Mouse (Mus musculus): ENCODE measurements around the gene Sinhcaf. TPM values are rescaled to one million over a fixed set of nuclear protein-coding genes. Genes with fewer than 3 reads are reported as not detected.

Gene Sinhcaf
- total RNA-seq, 2 experiments from 2014 or later = 4.9 to 5.7 TPM

- intact Hi-C loops (cut with DNase I) = loop anchor here (5.0 kb wide), 1 partner anchor 64 kb away; the partner anchor contains the start of gene Ipo8
- peak; percentile 81 for DNase-seq (ENCODE audit: low spot score)
Measured at GRCm38 (mm10) chr6:148895773-148896506, 50.3 kb downstream of the Sinhcaf start, which contains the start of gene Caprin2. Gene Caprin2 (minus strand): TSS chr6:148896237.

GRCm38 (mm10) chr6:148894888-148895772 lies 51.1 kb downstream of the Sinhcaf start:
- DNase-seq (ENCODE audit: low spot score) = no peak
- intact Hi-C loops (cut with DNase I) = loop anchor here (5.0 kb wide), 1 partner anchor 63 kb away; the partner anchor contains the start of gene Ipo8

- intact Hi-C loops (cut with DNase I) = no loop called here
- no peak for DNase-seq (ENCODE audit: low spot score)
Measured at GRCm38 (mm10) chr6:148873911-148874310, 72.4 kb downstream of the Sinhcaf start.

Other genes starting within 250 kb of the Sinhcaf start
- gene Ipo8, start 115.0 kb downstream of the Sinhcaf start, total RNA-seq (2021) = 10 to 100 TPM; 22.7 to 23.9 TPM
- gene Caprin2, start 50.2 kb downstream of the Sinhcaf start, total RNA-seq (2021) = 1 to 10 TPM; 4.5 to 5.7 TPM
- gene Dennd5b, start 155.2 kb upstream of the Sinhcaf start, total RNA-seq (2021) = 10 to 100 TPM; 14.3 to 18.0 TPM
- gene Gm10203, start 183.7 kb upstream of the Sinhcaf start, total RNA-seq (2021) = not detected
- gene Etfbkmt, start 193.4 kb upstream of the Sinhcaf start, total RNA-seq (2021) = 10 to 100 TPM; 27.4 to 28.0 TPM
- gene Amn1, start 242.2 kb upstream of the Sinhcaf start, total RNA-seq (2021) = 10 to 100 TPM; 17.5 to 20.0 TPM

All from heart, postnatal 25 days (tissue).